Mouse (Mus musculus) heart, embryonic 14.5 days (tissue): ENCODE data around the gene Bgn. TPM values are rescaled to one million over a fixed set of nuclear protein-coding genes. Genes with fewer than 3 reads are reported as not detected.

Source experiments
- ATAC-seq: fragments of 200-750 bp; cut with Nextera tagmentation; 2 replicates; pipeline ENCODE4 v1.8.0; 2017; ENCODE audit warnings: low read depth, moderate TSS enrichment; ENCODE audit not compliant: insufficient number of reproducible peaks, insufficient read depth, low FRiP score
- H3K27ac ChIP-seq, 2 experiments: fragments of 200-500 bp in 1 of 2; fragments of 300-500 bp in 1 of 2; sonication (generic) in 1 of 2; replicated peaks in 1 of 2; 2 replicates each; pipeline ENCODE4 v1.5.1; 2012 to 2014; ENCODE audit warnings: low read depth in 2 of 2, low read length in 2 of 2, control low read depth in 1 of 2, mild to moderate bottlenecking in 1 of 2, mixed read lengths in 1 of 2; ENCODE audit not compliant: control insufficient read depth in 1 of 2, insufficient read depth in 1 of 2
- H3K27me3 ChIP-seq: fragments of 300-500 bp; sonication (generic); 2 replicates; pipeline ENCODE4 v1.6.1; 2014; ENCODE audit warnings: mild to moderate bottlenecking, low read length, control low read depth; ENCODE audit not compliant: control insufficient read depth, insufficient read depth
- H3K36me3 ChIP-seq: fragments of 300-500 bp; sonication (generic); 2 replicates; pipeline ENCODE4 v1.6.1; 2014; ENCODE audit warnings: mild to moderate bottlenecking, control low read depth, low read length, mixed read lengths; ENCODE audit not compliant: control insufficient read depth, insufficient read depth
- H3K4me1 ChIP-seq, 2 experiments: fragments of 200-500 bp in 1 of 2; fragments of 300-500 bp in 1 of 2; sonication (generic) in 1 of 2; 2 replicates each; pipeline ENCODE4 v1.6.1; 2012 to 2014; ENCODE audit warnings: low read length in 2 of 2, control low read depth in 1 of 2, mixed read lengths in 1 of 2; ENCODE audit not compliant: control insufficient read depth in 2 of 2, insufficient read depth in 2 of 2
- H3K4me2 ChIP-seq: fragments of 300-500 bp; sonication (generic); 2 replicates; pipeline ENCODE4 v1.6.1; 2014; ENCODE audit warnings: mild to moderate bottlenecking, low read length
- H3K4me3 ChIP-seq, 2 experiments: fragments of 200-500 bp in 1 of 2; fragments of 300-500 bp in 1 of 2; sonication (generic) in 1 of 2; 2 replicates each; pipeline ENCODE4 v1.5.1; 2012 to 2014; ENCODE audit warnings: low read length in 2 of 2, mild to moderate bottlenecking in 2 of 2, control low read depth in 1 of 2, low read depth in 1 of 2, moderate library complexity in 1 of 2; ENCODE audit not compliant: control insufficient read depth in 1 of 2, insufficient read depth in 1 of 2
- H3K9ac ChIP-seq: fragments of 300-500 bp; sonication (generic); 2 replicates; pipeline ENCODE4 v1.6.1; 2014; ENCODE audit warnings: mild to moderate bottlenecking, low read length
- H3K9me3 ChIP-seq: fragments of 300-500 bp; sonication (generic); 2 replicates; pipeline ENCODE4 v1.6.1; 2016; ENCODE audit warnings: low read length, control low read depth; ENCODE audit not compliant: control insufficient read depth
- WGBS: fragments of 180-500 bp; shearing (Covaris S2); extraction: QIAGEN DNeasy Blood & Tissue Kit; methylation state at CpG from one replicate; pipeline ENCODE4 v1.1.7; 2014; 5-methylcytosine and 5-hydroxymethylcytosine counted together
- polyA plus RNA-seq: library from polyadenylated mRNA; unstranded; fragments of >200 nt; fragmentation: Nextera tagmentation; extraction: Ambion mirVana; gene quantifications from 2 replicates; pipeline ENCODE4 v1.2.1, GENCODE M21; 2014

Bgn gene
- 111 and 130 TPM in 2 replicates for polyA plus RNA-seq

DNA sequence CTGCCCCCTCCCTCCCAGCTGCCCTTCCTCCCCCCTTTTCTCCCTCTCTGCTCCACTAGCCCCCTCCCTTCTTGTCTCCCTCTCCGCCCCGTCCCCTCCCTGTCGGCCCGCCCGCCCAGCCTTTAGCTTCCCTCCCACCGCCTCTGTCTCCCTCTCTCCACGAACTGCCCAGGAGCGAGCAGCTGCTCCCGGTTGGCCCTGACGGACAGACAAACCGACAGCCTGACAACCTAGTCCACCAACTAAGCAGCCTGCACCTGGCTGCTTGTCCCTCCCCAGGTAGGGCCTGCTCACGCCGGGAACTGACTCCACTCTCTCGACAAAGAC, at the start of gene Bgn:
TSS of gene Bgn (plus strand) at position 119 of the 327 bp plus-strand sequence.
- 13% methylated on average over 13 of the region's 14 CpGs for WGBS
- Histone ChIP-seq H3K27ac (peak within 1 kb of the TSS; percentile 70 to 75), H3K4me3 (peak within 1 kb of the TSS; percentile 40), H3K27me3 (no peaks in the 10 kb centered on the region), H3K4me2 (peak within 1 kb of the TSS; percentile 55), H3K9ac (peak within 1 kb of the TSS; percentile 70), H3K9me3 (no peaks in the 10 kb centered on the region), H3K4me1 (no peaks in the 10 kb centered on the region; a peak in 1 of 4 replicates), H3K36me3 (no peaks in the 10 kb centered on the region)
- ATAC-seq = no peak

DNA sequence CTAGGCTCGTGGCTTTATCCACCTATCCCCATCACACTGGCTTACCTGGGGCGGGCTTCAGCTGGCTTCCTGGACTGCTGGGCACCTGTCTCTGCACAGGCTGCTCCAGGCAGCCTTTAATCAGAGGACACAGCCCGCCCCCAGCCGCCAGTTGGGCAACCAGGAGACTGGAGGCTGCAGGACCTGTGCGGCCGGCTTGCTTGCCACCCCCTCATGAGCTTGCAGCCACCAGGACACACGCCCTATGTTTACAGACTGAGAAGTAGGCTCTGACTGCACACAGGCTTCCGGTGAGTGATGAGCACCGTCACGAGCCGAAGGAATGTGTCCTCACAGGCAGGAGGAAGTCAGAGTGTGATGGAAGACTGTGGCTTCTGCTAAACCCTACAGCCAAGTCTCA, 48.1 kb upstream of the Bgn start, which contains the start of gene Trex2:
TSS of gene Trex2 (minus strand) at position 93 of the 400 bp plus-strand sequence.
- 77% methylated on average over 11 of the region's 11 CpGs for WGBS
- H3K9ac ChIP-seq = no peak within 1 kb of the TSS
- no peak for ATAC-seq

DNA sequence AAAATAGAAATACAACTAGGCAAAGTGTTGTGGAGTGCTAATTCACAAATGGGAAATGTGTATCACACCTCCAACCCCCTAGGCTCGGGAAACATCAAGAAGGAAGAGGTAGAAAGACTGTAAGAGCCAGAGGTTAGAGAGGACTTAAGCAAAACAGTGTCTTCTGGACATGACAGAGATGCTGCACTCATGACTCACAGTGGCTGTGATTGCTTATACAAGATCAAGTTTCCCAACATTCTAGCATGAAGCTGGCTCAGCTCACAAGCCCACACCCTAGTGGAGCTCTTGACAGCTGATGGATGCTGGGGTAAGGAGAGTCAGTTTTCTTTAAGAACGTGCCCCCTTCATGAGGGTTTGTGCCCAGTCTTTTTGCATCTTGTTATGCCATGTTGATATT, 42.0 kb upstream of the Bgn start:
- 56% methylated on average over 2 of the region's 2 CpGs for whole genome bisulfite sequencing
- no peak overlapping the region for H3K27ac ChIP-seq
- no peaks in the 10 kb centered on the region for H3K9me3 ChIP-seq
- no peaks in the 10 kb centered on the region for H3K4me1 ChIP-seq
- H3K9ac ChIP-seq = no peak overlapping the region
- H3K36me3 ChIP-seq = peaks cover 10% of the 10 kb centered on the region; the same call in 1 of the 2 replicates
- H3K4me2 ChIP-seq = no peak overlapping the region
- H3K4me3 ChIP-seq = no peak overlapping the region
- no peak for ATAC-seq
- no peaks in the 10 kb centered on the region for H3K27me3 ChIP-seq

More for the DNA sequence above, 48.1 kb upstream of the Bgn start, which contains the start of gene Trex2:
- Histone ChIP-seq H3K36me3 (no peaks in the 10 kb centered on the region), H3K4me2 (no peak within 1 kb of the TSS), H3K9me3 (no peaks in the 10 kb centered on the region), H3K27me3 (no peaks in the 10 kb centered on the region), H3K27ac (no peak within 1 kb of the TSS), H3K4me1 (no peaks in the 10 kb centered on the region), H3K4me3 (no peak within 1 kb of the TSS)

DNA sequence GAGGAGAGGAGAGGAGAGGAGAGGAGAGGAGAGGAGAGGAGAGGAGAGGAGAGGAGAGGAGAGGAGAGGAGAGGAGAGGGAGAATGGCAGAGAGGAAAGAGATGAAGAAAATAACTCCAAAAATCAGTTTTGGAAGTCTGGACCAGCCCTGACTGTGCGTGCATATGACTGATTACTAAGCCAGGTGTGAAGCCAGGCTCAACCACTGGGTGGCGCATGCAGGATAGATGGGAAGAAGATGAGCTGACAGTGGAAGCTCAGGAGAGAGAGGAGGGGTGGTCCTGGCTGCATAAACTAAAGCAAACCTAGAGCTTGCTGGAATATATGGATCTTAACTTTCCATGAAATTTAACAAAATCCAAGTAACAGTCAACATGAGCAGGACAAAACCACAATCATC, 31.5 kb upstream of the Bgn start:
- H3K27ac ChIP-seq = no peak overlapping the region
- no peak overlapping the region for H3K4me2 ChIP-seq
- 0 out of 2 replicates have a peak, but pooled peaks cover 16% of the 10 kb centered on the region for H3K36me3 ChIP-seq
- no peak for ATAC-seq
- no peak overlapping the region for H3K4me3 ChIP-seq
- no peaks in the 10 kb centered on the region; a peak in 1 of 4 replicates for H3K4me1 ChIP-seq
- no peaks in the 10 kb centered on the region for H3K27me3 ChIP-seq
- no peaks in the 10 kb centered on the region for H3K9me3 ChIP-seq
- 21% methylated on average over 2 of the region's 2 CpGs for WGBS
- H3K9ac ChIP-seq = no peak overlapping the region

DNA sequence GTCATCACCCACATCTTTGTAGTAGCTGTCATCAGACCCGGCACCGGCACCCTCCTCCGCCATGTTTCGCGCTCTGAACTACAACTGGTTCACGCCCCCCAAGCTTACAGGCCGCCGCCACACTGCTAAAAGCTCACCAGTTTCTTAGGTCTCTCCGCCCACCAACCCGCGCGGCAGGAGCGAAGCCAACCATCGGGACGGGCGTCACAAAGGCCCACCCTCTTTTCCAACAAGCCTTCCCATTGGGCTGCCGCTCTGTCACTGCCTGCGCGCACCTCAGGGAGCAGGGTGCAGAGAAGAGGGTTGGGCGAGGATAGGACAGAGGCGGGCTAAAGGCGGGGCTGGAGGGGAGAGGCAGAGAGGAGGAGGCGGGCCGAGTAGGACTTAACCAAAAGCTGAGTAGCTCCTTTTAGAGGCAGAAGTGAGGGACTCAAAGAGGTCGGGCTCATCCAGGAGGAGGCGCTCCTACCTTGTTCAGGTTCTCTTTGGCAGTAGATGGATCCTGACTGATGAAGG, 24.5 kb upstream of the Bgn start, which contains the start of gene Haus7:
TSS of gene Haus7 (minus strand) at position 168 of the 516 bp plus-strand sequence.
- peaks cover 0 to 3% of the 10 kb centered on the region in 2 experiments; a peak in 3 of 4 replicates for H3K4me1 ChIP-seq
- no peaks in the 10 kb centered on the region for H3K9me3 ChIP-seq
- H3K9ac ChIP-seq = peak within 1 kb of the TSS; percentile 69
- peak within 1 kb of the TSS; percentile 67 for H3K4me2 ChIP-seq
- WGBS = 22% methylated on average over 26 of the region's 26 CpGs
- H3K4me3 ChIP-seq = peak within 1 kb of the TSS; percentile 48 to 74
- no peaks in the 10 kb centered on the region for H3K27me3 ChIP-seq
- peak within 1 kb of the TSS in 1 of 2 experiments; percentile 25; a peak in 1 of 4 replicates for H3K27ac ChIP-seq
- ATAC-seq = peak; percentile 100
- 0 out of 2 replicates have a peak, but pooled peaks cover 5% of the 10 kb centered on the region for H3K36me3 ChIP-seq

DNA sequence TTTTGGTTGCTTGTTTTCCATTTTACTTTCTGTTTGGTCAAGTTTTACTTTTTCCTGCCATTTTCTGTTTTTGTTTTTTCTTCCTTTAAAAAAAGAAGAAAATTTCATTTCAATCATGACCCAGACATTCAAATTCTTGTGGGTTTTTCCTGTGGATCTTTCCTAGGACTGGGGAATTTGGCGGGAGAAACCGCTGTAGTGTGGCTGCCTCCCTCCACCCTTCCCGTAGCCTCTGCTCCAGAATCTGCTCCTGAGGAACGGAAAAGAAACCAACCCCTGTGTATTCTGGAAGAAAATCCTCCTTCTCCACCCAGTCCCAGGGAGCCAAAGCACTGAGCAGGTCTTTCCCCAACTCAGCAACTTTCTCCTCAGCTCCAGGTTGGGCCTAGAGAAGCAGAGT, 22.6 kb upstream of the Bgn start:
- no peak for ATAC-seq
- WGBS = 73% methylated on average over 4 of the region's 4 CpGs
- no peak overlapping the region for H3K27ac ChIP-seq
- H3K36me3 ChIP-seq = no peaks in the 10 kb centered on the region
- H3K4me3 ChIP-seq = no peak overlapping the region
- H3K9ac ChIP-seq = no peak overlapping the region
- H3K4me2 ChIP-seq = no peak overlapping the region
- no peaks in the 10 kb centered on the region for H3K27me3 ChIP-seq
- H3K4me1 ChIP-seq = peaks cover 0 to 3% of the 10 kb centered on the region in 2 experiments; a peak in 3 of 4 replicates
- no peaks in the 10 kb centered on the region for H3K9me3 ChIP-seq

DNA sequence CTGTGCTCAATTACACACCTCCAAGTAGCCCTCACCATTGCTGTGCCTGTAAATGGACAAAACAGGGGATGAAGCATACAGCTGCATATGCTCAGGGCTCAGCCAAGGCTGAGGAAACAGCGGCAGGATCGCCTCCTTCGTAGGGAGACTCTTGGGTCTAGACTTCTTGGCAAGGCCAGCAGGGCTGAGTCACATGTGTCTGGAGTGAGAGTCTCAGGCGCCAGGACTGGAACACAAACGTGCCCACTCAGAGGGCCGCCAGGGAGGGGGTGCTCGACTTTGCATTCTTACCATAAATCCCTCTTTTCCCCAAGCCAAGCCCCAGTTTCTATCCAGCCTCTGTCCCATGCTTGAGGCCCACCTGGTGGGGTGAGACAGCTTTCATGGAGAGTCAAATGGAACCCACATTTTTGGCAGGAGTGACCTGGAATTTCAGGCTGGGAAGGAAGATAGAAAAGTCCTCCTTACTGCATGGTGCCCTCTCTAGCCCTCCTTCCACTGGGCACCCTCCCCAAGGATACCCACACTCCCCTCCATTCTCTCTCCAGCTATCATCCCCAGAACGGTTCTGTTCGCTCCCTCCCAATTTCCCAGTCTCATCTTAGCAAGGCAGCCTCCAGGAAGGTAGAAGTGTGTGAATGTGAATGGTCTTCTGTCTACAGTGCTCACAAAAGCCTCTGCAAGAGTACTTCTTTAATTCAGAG, 17.8 kb upstream of the Bgn start:
- H3K9me3 ChIP-seq = no peaks in the 10 kb centered on the region
- peaks cover 0 to 2% of the 10 kb centered on the region in 2 experiments; a peak in 1 of 4 replicates for H3K4me1 ChIP-seq
- no peak overlapping the region for H3K9ac ChIP-seq
- H3K27me3 ChIP-seq = no peaks in the 10 kb centered on the region
- H3K4me3 ChIP-seq = no peak overlapping the region
- peak; percentile 50; the same call in 1 of the 2 replicates for ATAC-seq
- 57% methylated on average over 9 of the region's 9 CpGs for WGBS
- H3K4me2 ChIP-seq = no peak overlapping the region
- no peaks in the 10 kb centered on the region for H3K36me3 ChIP-seq
- H3K27ac ChIP-seq = peak overlapping the region; percentile 1 to 24; a peak in 3 of 4 replicates
